Mouse (Mus musculus) megakaryocyte, embryonic 14.5 days (primary cell): ENCODE results near the gene Gm44511.

Source experiments
- FLI1 ChIP-seq: IDR thresholded peaks from 2 replicates; pipeline ENCODE4 v1.6.1; 2012; ENCODE audit warnings: low read length, inconsistent platforms, mixed read lengths
- GATA1 ChIP-seq: IDR thresholded peaks from 3 replicates; pipeline ENCODE4 v1.6.1; 2012; ENCODE audit warnings: mixed read lengths, low read length, inconsistent platforms, borderline replicate concordance

DNA sequence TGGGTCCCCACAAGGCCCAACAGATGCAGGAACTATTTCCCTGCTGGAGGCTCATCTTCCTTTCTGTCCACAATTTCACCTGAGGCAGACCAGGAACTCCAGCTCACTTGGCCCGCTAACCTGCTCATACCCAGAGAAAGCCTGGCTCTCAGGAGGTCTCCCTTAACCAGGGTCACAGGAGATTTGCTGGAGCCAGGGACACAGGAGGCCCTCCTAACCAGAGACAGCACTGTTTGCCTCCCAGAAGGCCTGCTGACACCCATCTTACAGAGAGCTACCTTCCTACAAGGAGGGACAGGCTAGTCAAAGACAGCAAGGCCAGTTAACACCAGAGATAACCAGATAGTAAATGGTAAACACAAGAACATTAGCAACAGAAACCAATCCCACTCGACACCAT lies 31.9 kb upstream of the Gm44511 start:
- no peak for TF ChIP-seq GATA1
- no peak for TF ChIP-seq FLI1
